Mouse (Mus musculus) spleen, adult 2 months (tissue): ENCODE results near the gene Grin2b. TPM values are rescaled to one million over a fixed set of nuclear protein-coding genes. Genes with fewer than 3 reads are reported as not detected.
"Not testable (repeated sequence)": the region's sequence is repeated elsewhere in the genome, so short reads cannot be mapped to it uniquely, and the experiment has no call there.

Experiments
- DNase-seq, 2 experiments: peaks; one replicate each; pipeline versions ENCODE4 v3.0.0 to v3.0.0-alpha.2; 2012 to 2021; ENCODE audit warnings: low spot score in 2 of 2, low read depth in 1 of 2
- H3K27ac ChIP-seq: fragments of 200-500 bp; 2 replicates; pipeline ENCODE4 v1.5.1; 2012; ENCODE audit warnings: low read length, inconsistent platforms; ENCODE audit not compliant: insufficient read depth
- H3K27me3 ChIP-seq: fragments of 200-500 bp; 2 replicates; pipeline ENCODE4 v1.6.1; 2012; ENCODE audit warnings: mild to moderate bottlenecking, moderate library complexity, low read length, inconsistent platforms; ENCODE audit not compliant: control insufficient read depth, insufficient read depth
- H3K36me3 ChIP-seq: fragments of 200-500 bp; 2 replicates; pipeline ENCODE4 v1.6.1; 2012; ENCODE audit warnings: mild to moderate bottlenecking, low read length, inconsistent platforms; ENCODE audit not compliant: control insufficient read depth, insufficient read depth
- H3K4me1 ChIP-seq: fragments of 200-500 bp; 2 replicates; pipeline ENCODE4 v1.6.1; 2011; ENCODE audit warnings: inconsistent platforms; ENCODE audit not compliant: control insufficient read depth, insufficient read depth, insufficient read length
- H3K4me3 ChIP-seq: fragments of 200-500 bp; 2 replicates; pipeline ENCODE4 v1.5.1; 2011; ENCODE audit warnings: mild to moderate bottlenecking, inconsistent platforms; ENCODE audit not compliant: insufficient read depth, insufficient read length; ENCODE audit errors: extremely low read depth
- CTCF ChIP-seq: fragments of 200-500 bp; IDR thresholded peaks from 2 replicates; pipeline ENCODE4 v1.5.1; 2011; ENCODE audit warnings: mild to moderate bottlenecking, inconsistent platforms; ENCODE audit not compliant: insufficient read depth, insufficient read length, insufficient replicate concordance; ENCODE audit errors: extremely low read depth
- POLR2A ChIP-seq: fragments of 200-500 bp; IDR thresholded peaks from 2 replicates; pipeline ENCODE4 v1.6.1; 2011; ENCODE audit warnings: low read depth, low read length, inconsistent platforms
- WGBS: fragments of 180-500 bp; shearing (Covaris S2); methylation state at CpG from one replicate; pipeline ENCODE4 v1.1.7; 2018; 5-methylcytosine and 5-hydroxymethylcytosine counted together
- polyA plus RNA-seq: library from polyadenylated mRNA; depleted of rRNA; stranded (reverse); fragments of >200 nt; gene quantifications from 2 replicates; pipeline ENCODE4 v1.2.3, GENCODE M21; 2012

The Grin2b gene
- polyA plus RNA-seq, 1 experiment: 0.01 TPM

GRCm38 (mm10) chr6:135700717-135701345, 472.5 kb downstream of the Grin2b start:
- DNase-seq: no peak
- Histone ChIP-seq H3K36me3 (no peaks in the 10 kb centered on the region), H3K4me3 (no peak overlapping the region), H3K27me3 (no peaks in the 10 kb centered on the region), H3K4me1 (no peaks in the 10 kb centered on the region), H3K27ac (no peak overlapping the region)
- 49% methylated on average over 12 of the region's 12 CpGs for WGBS
- TF ChIP-seq CTCF (no peak), POLR2A (no peak)

GRCm38 (mm10) chr6:135692533-135692932, 480.8 kb downstream of the Grin2b start:
- Histone ChIP-seq H3K27me3 (no peaks in the 10 kb centered on the region), H3K4me3 (no peak overlapping the region), H3K4me1 (no peaks in the 10 kb centered on the region), H3K36me3 (no peaks in the 10 kb centered on the region), H3K27ac (no peak overlapping the region)
- DNase-seq: no peak
- 91% methylated on average over 9 of the region's 9 CpGs for WGBS
- no peak for TF ChIP-seq POLR2A
- TF ChIP-seq CTCF: no peak

DNA sequence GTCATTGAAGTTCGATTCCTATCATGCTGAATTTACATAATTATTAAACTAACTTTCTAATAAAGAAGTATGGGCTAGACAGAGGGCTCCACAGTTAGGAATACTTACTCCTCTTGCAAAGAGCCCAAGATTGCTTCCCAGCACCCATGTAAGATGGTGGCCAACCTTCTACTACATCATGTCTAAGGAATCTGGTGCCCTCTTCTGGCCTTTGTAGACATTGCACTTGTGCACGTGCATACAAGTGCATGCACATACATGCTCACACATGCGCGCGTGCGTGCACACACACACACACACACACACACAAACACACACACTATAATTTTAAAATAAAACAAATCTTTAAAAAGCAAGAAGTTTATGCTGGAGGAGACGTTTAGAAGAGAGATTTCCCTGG, 481.8 kb downstream of the Grin2b start:
- Histone ChIP-seq H3K27me3 (no peaks in the 10 kb centered on the region), H3K4me1 (no peaks in the 10 kb centered on the region), H3K27ac (no peak overlapping the region), H3K36me3 (no peaks in the 10 kb centered on the region), H3K4me3 (no peak overlapping the region)
- 92% methylated on average over 7 of the region's 7 CpGs for WGBS
- no peak for DNase-seq
- TF ChIP-seq POLR2A (no peak), CTCF (no peak)

DNA sequence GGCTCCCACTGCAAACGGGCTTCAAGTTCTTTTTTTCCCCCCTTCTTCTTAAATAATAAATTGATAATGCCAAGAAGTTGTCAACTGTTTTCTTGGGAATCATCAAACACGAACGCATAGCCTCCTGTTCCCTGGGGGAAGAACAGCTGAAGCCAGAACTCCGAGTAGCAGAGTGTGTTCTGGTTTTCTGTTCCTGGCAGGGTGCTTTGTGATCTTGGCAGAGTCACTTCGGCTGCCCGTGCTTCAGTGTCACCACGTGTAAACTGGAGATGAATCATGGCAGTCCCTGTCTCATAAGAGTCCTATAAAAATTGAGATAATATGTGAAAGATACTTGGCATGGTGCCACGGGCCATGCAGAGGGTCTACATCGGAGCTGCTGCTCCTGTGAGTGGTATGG, 485.4 kb downstream of the Grin2b start:
- 85% methylated on average over 9 of the region's 9 CpGs for WGBS
- H3K27ac ChIP-seq: no peak overlapping the region
- TF ChIP-seq CTCF (no peak), POLR2A (no peak)
- DNase-seq: no peak
- H3K4me3 ChIP-seq: no peak overlapping the region
- no peaks in the 10 kb centered on the region for H3K4me1 ChIP-seq
- H3K27me3 ChIP-seq: no peaks in the 10 kb centered on the region
- no peaks in the 10 kb centered on the region for H3K36me3 ChIP-seq

GRCm38 (mm10) chr6:135684206-135684605, 489.1 kb downstream of the Grin2b start:
- WGBS: 66% methylated on average over 2 of the region's 2 CpGs
- H3K4me3 ChIP-seq: no peak overlapping the region
- H3K27ac ChIP-seq: no peak overlapping the region
- TF ChIP-seq CTCF: no peak
- TF ChIP-seq POLR2A: no peak
- H3K36me3 ChIP-seq: no peaks in the 10 kb centered on the region
- H3K4me1 ChIP-seq: no peaks in the 10 kb centered on the region
- H3K27me3 ChIP-seq: no peaks in the 10 kb centered on the region
- DNase-seq: no peak

DNA sequence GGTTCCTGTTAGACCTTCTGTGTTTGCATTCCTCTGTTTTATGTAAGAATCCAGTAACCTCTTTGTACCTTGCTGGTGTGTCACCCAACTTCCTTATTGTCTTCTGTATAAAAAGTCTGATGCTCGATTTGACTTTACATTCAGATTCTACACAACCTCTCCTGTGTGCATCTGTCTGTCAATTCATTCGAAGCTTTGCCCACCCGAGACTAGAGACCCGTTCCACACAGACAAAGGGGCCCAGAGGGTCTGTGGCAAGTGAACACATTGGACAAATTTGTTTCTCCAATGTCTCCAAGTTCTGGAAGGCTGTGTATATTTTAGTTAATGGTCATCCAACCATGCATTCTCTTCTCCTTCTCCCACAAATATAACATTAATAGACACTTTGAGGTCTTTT, 491.9 kb downstream of the Grin2b start:
- not testable (repeated sequence) for DNase-seq, H3K27ac ChIP-seq, H3K4me3 ChIP-seq, H3K27me3 ChIP-seq, H3K36me3 ChIP-seq, H3K4me1 ChIP-seq
- 93% methylated on average over 4 of the region's 4 CpGs for WGBS

- TF ChIP-seq CTCF (no peak), POLR2A (no peak)
- no peaks in the 10 kb centered on the region for H3K27me3 ChIP-seq
- no peak for DNase-seq
- H3K36me3 ChIP-seq: no peaks in the 10 kb centered on the region
- 85% methylated on average over 14 of the region's 14 CpGs for WGBS
- H3K4me1 ChIP-seq: no peaks in the 10 kb centered on the region
- no peak overlapping the region for H3K27ac ChIP-seq
- no peak overlapping the region for H3K4me3 ChIP-seq
These were observed 493.1 kb downstream of the Grin2b start for GRCm38 (mm10) chr6:135680105-135680710.
